Mouse (Mus musculus): ENCODE measurements at regions not wholly inside any gene's neighbourhood (a gene's known extent, or its start where the extent isn't known, plus 50 kb on each side); places are given as distances from the start of the nearest gene placed in this dataset.

GRCm38 (mm10) chr4:125439856-125440255 lies 50.6 kb upstream of the Grik3 start:
- DNase-seq (ENCODE audit: low spot score): peak; percentile 53

- no peak for DNase-seq (ENCODE audit: low spot score)
These were observed 53.2 kb upstream of the Grik3 start for GRCm38 (mm10) chr4:125437161-125437822.

- DNase-seq (ENCODE audit: low spot score): no peak
These were observed 57.0 kb upstream of the Grik3 start for GRCm38 (mm10) chr4:125433511-125433910.

- DNase-seq (ENCODE audit: low spot score): no peak
These were observed 58.9 kb upstream of the Grik3 start for GRCm38 (mm10) chr4:125431648-125432047.

- DNase-seq (ENCODE audit: low spot score): no peak
These were observed 59.7 kb upstream of the Grik3 start for GRCm38 (mm10) chr4:125430845-125431244.

- DNase-seq (ENCODE audit: low spot score): no peak
These were observed 61.8 kb upstream of the Grik3 start for GRCm38 (mm10) chr4:125428736-125429135.

GRCm38 (mm10) chr4:125420561-125421241 lies 69.8 kb upstream of the Grik3 start:
- DNase-seq (ENCODE audit: low spot score): no peak

GRCm38 (mm10) chr4:125419491-125420255 lies 70.8 kb upstream of the Grik3 start:
- no peak for DNase-seq (ENCODE audit: low spot score)

- DNase-seq (ENCODE audit: low spot score): no peak
These were observed 75.2 kb upstream of the Grik3 start for GRCm38 (mm10) chr4:125415308-125415707.

- DNase-seq (ENCODE audit: low spot score): no peak
These were observed 76.4 kb upstream of the Grik3 start for GRCm38 (mm10) chr4:125413833-125414719.

- no peak for DNase-seq (ENCODE audit: low spot score)
These were observed 79.6 kb upstream of the Grik3 start for GRCm38 (mm10) chr4:125410736-125411441.

GRCm38 (mm10) chr4:125399376-125400112 lies 91.0 kb upstream of the Grik3 start:
- DNase-seq (ENCODE audit: low spot score): no peak

- DNase-seq (ENCODE audit: low spot score): no peak
These were observed 93.5 kb upstream of the Grik3 start for GRCm38 (mm10) chr4:125397007-125397461.

GRCm38 (mm10) chr4:125391269-125391668 lies 99.2 kb upstream of the Grik3 start:
- DNase-seq (ENCODE audit: low spot score): no peak

GRCm38 (mm10) chr4:125385811-125386210 lies 104.7 kb upstream of the Grik3 start:
- no peak for DNase-seq (ENCODE audit: low spot score)

GRCm38 (mm10) chr4:125364011-125364410 lies 126.5 kb upstream of the Grik3 start:
- no peak for DNase-seq (ENCODE audit: low spot score)

- no peak for DNase-seq (ENCODE audit: low spot score)
These were observed 128.6 kb upstream of the Grik3 start for GRCm38 (mm10) chr4:125361611-125362520.

- no peak for DNase-seq (ENCODE audit: low spot score)
These were observed 132.1 kb upstream of the Grik3 start for GRCm38 (mm10) chr4:125358356-125358755.

- no peak for DNase-seq (ENCODE audit: low spot score)
These were observed 134.1 kb upstream of the Grik3 start for GRCm38 (mm10) chr4:125356441-125356840.

All from testis, postnatal 10 days (tissue).